ENCODE assay signal across 8 mouse cellular contexts in genomic region chr4:46553864-46554263, GRCm38 (mm10). TPM values are rescaled to one million over a fixed set of nuclear protein-coding genes. Genes with fewer than 3 reads are reported as not detected.
DNase-seq lines count a peak whose midpoint lies in the region; ATAC-seq and TF ChIP-seq lines count a peak whose summit lies in the region.

No protein-coding gene starts in this region.

- H3K9me3 ChIP-seq in hindbrain, postnatal 0 days (ENCODE audit: low read length), result no peaks in the 10 kb centered on the region
- no peaks in the 10 kb centered on the region for H3K9me3 ChIP-seq in hindbrain, embryonic 13.5 days
- no peaks in the 10 kb centered on the region for H3K9me3 ChIP-seq in kidney, embryonic 15.5 days (replicated peaks)
- no peaks in the 10 kb centered on the region for H3K9me3 ChIP-seq in forebrain, embryonic 13.5 days (replicated peaks)

- no peak for TF ChIP-seq CTCF in hindbrain, postnatal 0 days (IDR thresholded peaks at IDR 0.05; ENCODE audit: low read depth)

- H3K36me3 ChIP-seq in hindbrain, postnatal 0 days (ENCODE audit: insufficient read depth, low read length), result no peaks in the 10 kb centered on the region
- H3K36me3 ChIP-seq in hindbrain, embryonic 13.5 days, result no peaks in the 10 kb centered on the region
- H3K36me3 ChIP-seq in kidney, embryonic 15.5 days, result no peaks in the 10 kb centered on the region
- peaks cover 26% of the 10 kb centered on the region for H3K36me3 ChIP-seq in macrophage (ENCODE audit: inconsistent target)
- no peaks in the 10 kb centered on the region for H3K36me3 ChIP-seq in forebrain, embryonic 13.5 days (ENCODE audit: poor library complexity, severe bottlenecking)

- no peaks in the 10 kb centered on the region for H3K27me3 ChIP-seq in hindbrain, postnatal 0 days (ENCODE audit: insufficient read depth, low read length)
- 0 out of 2 replicates have a peak, but pooled peaks cover 3% of the 10 kb centered on the region for H3K27me3 ChIP-seq in hindbrain, embryonic 13.5 days
- H3K27me3 ChIP-seq in kidney, embryonic 15.5 days, result no peaks in the 10 kb centered on the region
- no peaks in the 10 kb centered on the region for H3K27me3 ChIP-seq in forebrain, embryonic 13.5 days

- no peak overlapping the region for H3K4me2 ChIP-seq in hindbrain, postnatal 0 days (ENCODE audit: low read depth, low read length)
- H3K4me2 ChIP-seq in hindbrain, embryonic 13.5 days, result no peak overlapping the region
- no peak overlapping the region for H3K4me2 ChIP-seq in kidney, embryonic 15.5 days
- no peak overlapping the region for H3K4me2 ChIP-seq in forebrain, embryonic 13.5 days

- H3K4me1 ChIP-seq in hindbrain, postnatal 0 days (ENCODE audit: insufficient read depth, low read length), result no peaks in the 10 kb centered on the region
- no peaks in the 10 kb centered on the region for H3K4me1 ChIP-seq in hindbrain, embryonic 13.5 days (replicated peaks)
- H3K4me1 ChIP-seq in kidney, embryonic 15.5 days, result peaks cover 9% of the 10 kb centered on the region; the same call in 1 of the 2 replicates
- no peaks in the 10 kb centered on the region; the same call in 1 of the 2 replicates for H3K4me1 ChIP-seq in forebrain, embryonic 13.5 days

- H3K4me3 ChIP-seq in hindbrain, postnatal 0 days (ENCODE audit: low read length), result no peak overlapping the region
- H3K4me3 ChIP-seq in hindbrain, embryonic 13.5 days, result no peak overlapping the region
- no peak overlapping the region for H3K4me3 ChIP-seq in kidney, embryonic 15.5 days (replicated peaks)
- H3K4me3 ChIP-seq in macrophage (ENCODE audit: inconsistent target), result no peak overlapping the region
- H3K4me3 ChIP-seq in forebrain, embryonic 13.5 days, result no peak overlapping the region

- no peak for ATAC-seq in hindbrain, postnatal 0 days
- no peak for ATAC-seq in hindbrain, embryonic 13.5 days (ENCODE audit: low FRiP score)
- ATAC-seq in kidney, embryonic 15.5 days (replicated peaks; ENCODE audit: low FRiP score), result no peak
- no peak for ATAC-seq in forebrain, embryonic 13.5 days

- no peak overlapping the region for H3K9ac ChIP-seq in hindbrain, postnatal 0 days (replicated peaks; ENCODE audit: low read length)
- H3K9ac ChIP-seq in hindbrain, embryonic 13.5 days, result no peak overlapping the region
- H3K9ac ChIP-seq in kidney, embryonic 15.5 days, result no peak overlapping the region
- H3K9ac ChIP-seq in forebrain, embryonic 13.5 days, result no peak overlapping the region

- H3K27ac ChIP-seq in hindbrain, postnatal 0 days, result no peak overlapping the region
- H3K27ac ChIP-seq in hindbrain, embryonic 13.5 days, result no peak overlapping the region
- H3K27ac ChIP-seq in kidney, embryonic 15.5 days, result peak overlapping the region; percentile 59
- H3K27ac ChIP-seq in macrophage, result peak overlapping the region; percentile 96
- no peak overlapping the region for H3K27ac ChIP-seq in forebrain, embryonic 13.5 days

- 45% methylated on average over 1 of the region's 1 CpGs for WGBS in hindbrain, postnatal 0 days
- WGBS in hindbrain, embryonic 13.5 days, result 60% methylated on average over 1 of the region's 1 CpGs
- 63% methylated on average over 1 of the region's 1 CpGs for WGBS in kidney, embryonic 15.5 days
- 27% methylated on average over 1 of the region's 1 CpGs for WGBS in macrophage (ENCODE audit: missing documents)
- WGBS in forebrain, embryonic 13.5 days, result 64% methylated on average over 1 of the region's 1 CpGs

- H3K79me2 ChIP-seq in macrophage (ENCODE audit: inconsistent target), result peaks cover 50% of the 10 kb centered on the region

- peak; percentile 35 for DNase-seq in hindbrain, postnatal 0 days (ENCODE audit: low spot score)
- peak; percentile 92 to 93 for DNase-seq in cerebellum, adult 18-20 months
- no peak for DNase-seq in gastrocnemius, adult 8-10 months (ENCODE audit: low spot score in 2 of 2)
- no peak for DNase-seq in B cell, adult 2 months

RNA-seq across cellular contexts. Expression of gene Trim14, which starts 17.9 kb away (rescaled TPM):
- 1.5 and 3.0 TPM in 2 replicates for total RNA-seq in hindbrain, postnatal 0 days (2014; rRNA removed)
- polyA plus RNA-seq in hindbrain, postnatal 0 days (2015; fragmentation: Nextera tagmentation; extraction: Ambion mirVana), result 1.2 and 1.7 TPM in 2 replicates
- 0.93 and 0.96 TPM in 2 replicates for polyA plus RNA-seq in hindbrain, embryonic 13.5 days (2015; fragmentation: Nextera tagmentation; extraction: Ambion mirVana)
- 1.8 and 2.7 TPM in 2 replicates for polyA plus RNA-seq in kidney, embryonic 15.5 days (2015; fragmentation: Nextera tagmentation; extraction: Ambion mirVana)
- 100 to 1,000 TPM in 20 of 26 experiments, 10 to 100 TPM in 6; 40.3 to 320 (median 186) TPM for total RNA-seq in macrophage (2018; cell fraction: chromatin; rRNA removed)
- 100 to 1,000 TPM in 14 of 26 experiments, 10 to 100 TPM in 12; 40.9 to 189 (median 109) TPM for total RNA-seq in macrophage (2018; cell fraction: cytosol; rRNA removed)
- total RNA-seq in macrophage (2018; cell fraction: nucleus; rRNA removed), result 100 to 1,000 TPM in 20 of 26 experiments, 10 to 100 TPM in 6; 47.0 to 265 (median 151) TPM
- polyA plus RNA-seq in macrophage (2018), result 89.8 to 107 TPM (median 90.1 TPM) in 3 replicates
- under 1 TPM in 3 of 4 experiments, not detected in 1; 0.58 to 0.77 (median 0.62) TPM for total RNA-seq in gastrocnemius, adult 8-10 months (2022)
- polyA plus RNA-seq in forebrain, embryonic 13.5 days (2015; fragmentation: Nextera tagmentation; extraction: Ambion mirVana), result 0.30 and 0.43 TPM in 2 replicates

RNA-seq across cellular contexts. Expression of gene Coro2a, which starts 48.1 kb away (rescaled TPM):
- total RNA-seq in hindbrain, postnatal 0 days (2014; rRNA removed), result 24.5 and 26.7 TPM in 2 replicates
- polyA plus RNA-seq in hindbrain, postnatal 0 days (2015; fragmentation: Nextera tagmentation; extraction: Ambion mirVana), result 5.9 and 6.2 TPM in 2 replicates
- polyA plus RNA-seq in hindbrain, embryonic 13.5 days (2015; fragmentation: Nextera tagmentation; extraction: Ambion mirVana), result 6.0 and 6.7 TPM in 2 replicates
- 4.8 and 6.0 TPM in 2 replicates for polyA plus RNA-seq in kidney, embryonic 15.5 days (2015; fragmentation: Nextera tagmentation; extraction: Ambion mirVana)
- 100 to 1,000 TPM in 16 of 26 experiments, 10 to 100 TPM in 10; 19.8 to 277 (median 119) TPM for total RNA-seq in macrophage (2018; cell fraction: chromatin; rRNA removed)
- total RNA-seq in macrophage (2018; cell fraction: cytosol; rRNA removed), result 10 to 100 TPM; 44.6 to 93.4 (median 63.3) TPM
- total RNA-seq in macrophage (2018; cell fraction: nucleus; rRNA removed), result 100 to 1,000 TPM in 9 of 26 experiments, 10 to 100 TPM in 17; 29.9 to 258 (median 87.1) TPM
- polyA plus RNA-seq in macrophage (2018), result 34.5 to 36.9 TPM (median 35.4 TPM) in 3 replicates
- under 1 TPM in 3 of 4 experiments, not detected in 1; 0.22 to 0.61 (median 0.27) TPM for total RNA-seq in gastrocnemius, adult 8-10 months (2022)
- 1.8 TPM in 2 replicates for polyA plus RNA-seq in forebrain, embryonic 13.5 days (2015; fragmentation: Nextera tagmentation; extraction: Ambion mirVana)

Comparison
In these comparisons a context has a peak if more than half of its experiments do, and no peak if none do; other contexts are left out.
1. DNase-seq: peak in hindbrain, postnatal 0 days (single experiment) and cerebellum, adult 18-20 months (2 of 2); none in gastrocnemius, adult 8-10 months (0 of 2) and B cell, adult 2 months (0 of 2).
2. H3K27ac ChIP-seq: peak in kidney, embryonic 15.5 days (single experiment) and macrophage (single experiment); none in hindbrain, postnatal 0 days (single experiment), hindbrain, embryonic 13.5 days (single experiment) and forebrain, embryonic 13.5 days (single experiment).
3. RNA of gene Trim14, which starts 17.9 kb away (polyA plus RNA-seq): 89.8 to 107 TPM in macrophage; 1.8 to 2.7 TPM in kidney, embryonic 15.5 days, 1.2 to 1.7 TPM in hindbrain, postnatal 0 days, 0.93 to 0.96 TPM in hindbrain, embryonic 13.5 days and 0.30 to 0.43 TPM in forebrain, embryonic 13.5 days; every median in the first group is over 10 times any median in the second.